Mouse (Mus musculus): Measurements from ENCODE around the gene Olfr740. TPM values are rescaled to one million over a fixed set of nuclear protein-coding genes. Genes with fewer than 3 reads are reported as not detected.

Gene Olfr740
- not detected in 2 replicates for polyA plus RNA-seq (2016; fragmentation: Nextera tagmentation; extraction: Ambion mirVana)

DNA sequence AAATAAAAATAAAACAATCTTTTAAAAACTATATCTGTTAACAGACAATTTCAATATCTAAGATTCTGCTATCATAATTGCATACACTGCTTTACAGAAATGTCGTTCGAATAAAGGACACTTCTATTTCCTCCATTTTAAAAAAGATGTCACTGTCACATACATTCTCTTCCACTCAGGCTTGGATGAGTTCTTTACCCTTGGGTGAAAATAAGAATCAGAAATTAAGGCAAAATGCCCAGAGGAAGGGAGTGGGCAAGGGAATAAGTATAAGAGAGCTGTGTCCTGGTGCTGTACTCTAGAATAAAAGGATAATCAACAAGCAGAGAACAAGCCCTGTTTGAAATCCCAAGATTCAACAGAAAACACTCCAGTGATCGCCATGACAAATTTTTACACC, at the start of gene Olfr740:
Gene Olfr740 (plus strand): TSS at position 301 of the 400 bp plus-strand sequence.
- Histone ChIP-seq H3K27me3 (replicated peaks) (no peaks in the 10 kb centered on the region), H3K4me3 (no peak within 1 kb of the TSS), H3K9me3 (replicated peaks) (no peaks in the 10 kb centered on the region), H3K4me1 (no peaks in the 10 kb centered on the region), H3K9ac (no peak within 1 kb of the TSS), H3K4me2 (no peak within 1 kb of the TSS), H3K27ac (no peak within 1 kb of the TSS), H3K36me3 (no peaks in the 10 kb centered on the region)
- WGBS (ENCODE audit: insufficient replicate concordance) = 70% methylated on average over 3 of the region's 3 CpGs
- no peak for ATAC-seq

- 68% methylated on average over 1 of the region's 1 CpGs for WGBS (ENCODE audit: insufficient replicate concordance)
- no peaks in the 10 kb centered on the region for H3K9me3 ChIP-seq (replicated peaks)
- ATAC-seq = no peak
- no peak within 1 kb of the TSS for H3K4me2 ChIP-seq
- H3K36me3 ChIP-seq = no peaks in the 10 kb centered on the region
- H3K27me3 ChIP-seq (replicated peaks) = no peaks in the 10 kb centered on the region
- no peak within 1 kb of the TSS for H3K27ac ChIP-seq
- no peaks in the 10 kb centered on the region for H3K4me1 ChIP-seq
- no peak within 1 kb of the TSS for H3K9ac ChIP-seq
- H3K4me3 ChIP-seq = no peak within 1 kb of the TSS
Measured at GRCm38 (mm10) chr14:50407268-50407667, 38.1 kb upstream of the Olfr740 start, which contains the start of gene Olfr738. Olfr738 (plus strand) TSS chr14:50407568.

DNA sequence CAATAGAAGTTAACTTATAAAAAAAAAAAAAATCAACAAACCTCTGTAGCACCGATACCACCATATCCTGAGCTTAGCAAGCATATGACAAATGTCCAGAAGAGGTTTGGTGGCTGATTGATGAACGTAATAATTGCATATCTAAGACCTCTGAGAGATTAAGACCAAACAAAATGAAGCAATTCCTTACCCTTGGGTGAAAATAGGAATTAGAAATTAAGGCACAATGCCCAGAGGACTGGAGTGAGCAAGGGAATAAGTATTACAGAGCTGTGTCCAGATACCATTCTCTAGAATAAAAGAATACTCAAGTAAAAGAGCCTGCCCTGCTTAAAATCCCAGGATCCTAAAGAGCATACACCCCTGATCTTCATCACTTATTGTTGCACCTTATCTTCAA, 27.0 kb upstream of the Olfr740 start, which contains the start of gene Olfr739:
Gene Olfr739 (plus strand): TSS at position 301 of the 400 bp plus-strand sequence.
- no peaks in the 10 kb centered on the region for H3K9me3 ChIP-seq (replicated peaks)
- WGBS (ENCODE audit: insufficient replicate concordance) = 52% methylated on average over 2 of the region's 2 CpGs

DNA sequence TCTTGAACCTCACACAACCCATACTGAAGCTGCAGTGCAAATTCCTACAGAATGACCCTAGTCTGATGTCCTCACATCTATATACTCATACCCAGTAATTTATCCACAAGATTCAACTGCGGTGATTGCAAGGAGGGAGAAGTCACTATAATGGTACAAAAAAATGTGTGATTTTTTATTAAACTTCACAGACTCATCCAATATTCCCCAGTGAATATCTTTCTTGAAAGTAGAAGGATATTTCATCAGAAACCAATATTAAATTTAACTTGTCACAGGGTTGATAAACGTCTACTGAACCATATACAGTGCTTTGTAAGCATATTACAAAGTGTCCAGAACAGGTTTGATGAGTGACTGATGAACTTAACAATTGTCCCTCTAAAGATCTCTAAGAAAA, 27.1 kb downstream of the Olfr740 start, which contains the start of gene Olfr741:
Gene Olfr741 (plus strand): TSS at position 301 of the 400 bp plus-strand sequence.
- Histone ChIP-seq H3K27me3 (replicated peaks) (no peaks in the 10 kb centered on the region), H3K27ac (no peak within 1 kb of the TSS), H3K36me3 (no peaks in the 10 kb centered on the region), H3K4me1 (no peaks in the 10 kb centered on the region), H3K9ac (no peak within 1 kb of the TSS), H3K4me3 (no peak within 1 kb of the TSS), H3K4me2 (no peak within 1 kb of the TSS), H3K9me3 (replicated peaks) (no peaks in the 10 kb centered on the region)
- WGBS (ENCODE audit: insufficient replicate concordance) = 52% methylated on average over 2 of the region's 2 CpGs
- no peak for ATAC-seq

More for the DNA sequence above, 27.0 kb upstream of the Olfr740 start, which contains the start of gene Olfr739:
- ATAC-seq = no peak
- Histone ChIP-seq H3K4me1 (no peaks in the 10 kb centered on the region), H3K4me2 (no peak within 1 kb of the TSS), H3K4me3 (no peak within 1 kb of the TSS), H3K9ac (no peak within 1 kb of the TSS), H3K36me3 (no peaks in the 10 kb centered on the region), H3K27ac (no peak within 1 kb of the TSS), H3K27me3 (replicated peaks) (no peaks in the 10 kb centered on the region)

DNA sequence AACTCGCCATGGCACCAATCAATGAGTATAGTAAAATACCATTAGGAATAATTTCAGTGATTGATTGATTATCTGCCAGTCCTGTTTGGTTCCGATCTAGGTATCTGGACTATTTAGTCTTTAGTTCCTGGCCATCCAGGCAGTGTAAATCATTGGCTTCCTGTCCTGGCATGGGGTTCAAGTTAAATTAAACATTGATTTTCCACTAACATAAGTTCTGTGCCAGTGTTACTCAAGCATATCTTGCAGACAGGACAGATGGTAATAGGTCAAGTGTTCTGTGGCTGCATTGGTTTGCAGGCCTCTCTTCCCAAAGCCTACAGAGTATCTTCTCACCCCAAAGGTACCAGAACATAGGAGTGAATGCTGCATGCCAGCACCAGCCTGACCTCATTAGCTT, 33.1 kb downstream of the Olfr740 start:
- Histone ChIP-seq H3K4me2 (no peak overlapping the region), H3K27ac (no peak overlapping the region), H3K9ac (no peak overlapping the region), H3K9me3 (replicated peaks) (no peaks in the 10 kb centered on the region), H3K4me3 (no peak overlapping the region), H3K4me1 (no peaks in the 10 kb centered on the region), H3K27me3 (replicated peaks) (no peaks in the 10 kb centered on the region), H3K36me3 (no peaks in the 10 kb centered on the region)
- WGBS (ENCODE audit: insufficient replicate concordance) = 56% methylated on average over 2 of the region's 2 CpGs
- no peak for ATAC-seq

GRCm38 (mm10) chr14:50503300-50503699, 58.0 kb downstream of the Olfr740 start, which contains the start of gene Olfr742:
Olfr742 (plus strand) TSS chr14:50503600.
- no peaks in the 10 kb centered on the region for H3K4me1 ChIP-seq
- H3K9ac ChIP-seq = no peak within 1 kb of the TSS
- no peak within 1 kb of the TSS for H3K27ac ChIP-seq
- no peak within 1 kb of the TSS for H3K4me2 ChIP-seq
- no peaks in the 10 kb centered on the region for H3K27me3 ChIP-seq (replicated peaks)
- 34% methylated on average over 2 of the region's 2 CpGs for WGBS (ENCODE audit: insufficient replicate concordance)
- no peak for ATAC-seq
- H3K4me3 ChIP-seq = no peak within 1 kb of the TSS
- 0 out of 2 replicates have a peak, but pooled peaks cover 3% of the 10 kb centered on the region for H3K9me3 ChIP-seq (replicated peaks)
- H3K36me3 ChIP-seq = no peaks in the 10 kb centered on the region

Other genes with a start within 250 kb of the Olfr740 start
- not detected in 2 replicates for gene Olfr731, start 203.7 kb upstream of the Olfr740 start, polyA plus RNA-seq (2016; fragmentation: Nextera tagmentation; extraction: Ambion mirVana)
- gene Olfr732, start 161.3 kb upstream of the Olfr740 start, polyA plus RNA-seq (2016; fragmentation: Nextera tagmentation; extraction: Ambion mirVana) = not detected in 2 replicates
- gene Olfr733, start 144.0 kb upstream of the Olfr740 start, polyA plus RNA-seq (2016; fragmentation: Nextera tagmentation; extraction: Ambion mirVana) = not detected in 2 replicates
- gene Olfr734, start 118.8 kb upstream of the Olfr740 start, polyA plus RNA-seq (2016; fragmentation: Nextera tagmentation; extraction: Ambion mirVana) = not detected in 2 replicates
- gene Olfr735, start 96.7 kb upstream of the Olfr740 start, polyA plus RNA-seq (2016; fragmentation: Nextera tagmentation; extraction: Ambion mirVana) = not detected in 2 replicates
- gene Tlr11, start 87.6 kb upstream of the Olfr740 start, polyA plus RNA-seq (2016; fragmentation: Nextera tagmentation; extraction: Ambion mirVana) = not detected in 2 replicates
- gene Olfr736, start 64.4 kb upstream of the Olfr740 start, polyA plus RNA-seq (2016; fragmentation: Nextera tagmentation; extraction: Ambion mirVana) = not detected in 2 replicates
- gene Olfr738, start 38.0 kb upstream of the Olfr740 start, polyA plus RNA-seq (2016; fragmentation: Nextera tagmentation; extraction: Ambion mirVana) = not detected in 2 replicates
- not detected in 2 replicates for gene Olfr739, start 26.9 kb upstream of the Olfr740 start, polyA plus RNA-seq (2016; fragmentation: Nextera tagmentation; extraction: Ambion mirVana)
- not detected in 2 replicates for gene Olfr741, start 27.2 kb downstream of the Olfr740 start, polyA plus RNA-seq (2016; fragmentation: Nextera tagmentation; extraction: Ambion mirVana)
- gene Olfr742, start 58.1 kb downstream of the Olfr740 start, polyA plus RNA-seq (2016; fragmentation: Nextera tagmentation; extraction: Ambion mirVana) = not detected in 2 replicates
- gene Olfr743, start 76.3 kb downstream of the Olfr740 start, polyA plus RNA-seq (2016; fragmentation: Nextera tagmentation; extraction: Ambion mirVana) = not detected in 2 replicates
- not detected in 2 replicates for gene Olfr744, start 169.3 kb downstream of the Olfr740 start, polyA plus RNA-seq (2016; fragmentation: Nextera tagmentation; extraction: Ambion mirVana)
- not detected in 2 replicates for gene Olfr745, start 193.8 kb downstream of the Olfr740 start, polyA plus RNA-seq (2016; fragmentation: Nextera tagmentation; extraction: Ambion mirVana)
- not detected in 2 replicates for gene Olfr746, start 201.5 kb downstream of the Olfr740 start, polyA plus RNA-seq (2016; fragmentation: Nextera tagmentation; extraction: Ambion mirVana)
- not detected in 2 replicates for gene Olfr747, start 247.7 kb downstream of the Olfr740 start, polyA plus RNA-seq (2016; fragmentation: Nextera tagmentation; extraction: Ambion mirVana)